Mouse (Mus musculus): ENCODE data around the gene 9330182L06Rik. TPM values are rescaled to one million over a fixed set of nuclear protein-coding genes. Genes with fewer than 3 reads are reported as not detected.

9330182L06Rik gene
- total RNA-seq, 2 experiments from 2014 or later = 32.2 to 36.9 TPM

- intact Hi-C loops (cut with DNase I) = no loop called here
- no peak for DNase-seq (ENCODE audit: low spot score in 2 of 2)
These were observed 88.3 kb downstream of the 9330182L06Rik start for GRCm38 (mm10) chr5:9354257-9354656.

DNA sequence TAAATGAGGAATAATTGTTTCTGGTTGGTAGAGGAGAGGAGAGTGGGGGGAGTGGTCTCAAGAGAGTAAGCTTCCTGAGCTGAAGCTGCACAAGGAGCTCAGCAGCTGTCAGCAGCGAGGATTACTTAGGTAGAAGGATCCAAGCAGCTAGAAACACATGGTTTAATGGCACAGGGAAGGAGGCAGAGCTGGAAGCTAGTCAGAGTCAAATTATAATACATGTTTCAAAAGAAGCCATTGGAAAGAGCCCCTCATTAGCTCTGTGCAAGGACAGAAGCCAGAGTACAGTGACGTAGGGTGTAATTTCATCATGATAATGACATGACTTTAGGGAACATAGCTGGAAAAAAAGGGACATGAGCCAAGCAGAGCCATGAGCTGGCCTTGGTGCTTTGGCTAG, 92.2 kb downstream of the 9330182L06Rik start:
- no peak for DNase-seq (ENCODE audit: low spot score in 2 of 2)
- intact Hi-C loops (cut with DNase I) = no loop called here

GRCm38 (mm10) chr5:9361982-9362661, 96.2 kb downstream of the 9330182L06Rik start:
- no peak for DNase-seq (ENCODE audit: low spot score in 2 of 2)
- intact Hi-C loops (cut with DNase I) = no loop called here

- intact Hi-C loops (cut with DNase I) = no loop called here
These were observed 99.0 kb downstream of the 9330182L06Rik start for GRCm38 (mm10) chr5:9364937-9365336.

DNA sequence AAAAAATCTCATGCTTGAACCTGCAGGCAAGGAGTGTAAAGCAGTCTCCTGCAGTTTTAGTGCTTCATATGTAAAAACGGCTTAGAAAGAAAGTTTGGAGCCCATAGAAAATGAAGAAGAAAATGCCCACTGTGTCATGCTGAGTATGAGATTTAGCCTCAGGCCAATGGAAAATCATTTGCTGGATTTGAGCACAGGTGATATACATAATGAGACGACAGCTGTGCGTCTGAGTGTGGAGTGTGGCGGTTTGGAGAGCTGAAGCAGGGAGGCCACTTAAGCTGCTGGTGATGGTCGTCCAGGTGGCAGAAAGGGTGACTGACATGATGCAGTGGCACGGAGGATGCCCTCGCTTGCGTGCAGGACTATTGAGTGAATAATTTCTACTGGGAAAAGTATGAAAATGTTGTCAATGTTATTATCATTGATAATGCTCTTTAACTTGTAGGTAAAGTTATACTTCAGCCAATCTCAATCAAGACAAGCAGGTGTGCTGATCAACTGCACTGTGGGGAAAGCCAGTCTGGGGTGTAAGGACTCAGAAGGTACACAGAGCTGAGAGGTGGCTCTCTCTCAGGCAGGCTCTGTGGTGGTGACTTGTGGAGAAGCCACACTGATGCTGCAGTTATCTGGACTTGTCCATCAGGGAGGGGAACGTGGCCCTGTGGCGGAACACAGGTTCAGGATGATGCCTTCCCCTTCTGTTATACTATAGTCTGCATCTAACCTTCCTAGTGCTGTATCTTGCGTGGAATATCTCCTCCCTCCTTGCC, 102.2 kb downstream of the 9330182L06Rik start:
- DNase-seq (ENCODE audit: low spot score in 2 of 2) = no peak
- intact Hi-C loops (cut with DNase I) = no loop called here

More at GRCm38 (mm10) chr5:9364937-9365336, 99.0 kb downstream of the 9330182L06Rik start:
- no peak for DNase-seq (ENCODE audit: low spot score in 2 of 2)

DNA sequence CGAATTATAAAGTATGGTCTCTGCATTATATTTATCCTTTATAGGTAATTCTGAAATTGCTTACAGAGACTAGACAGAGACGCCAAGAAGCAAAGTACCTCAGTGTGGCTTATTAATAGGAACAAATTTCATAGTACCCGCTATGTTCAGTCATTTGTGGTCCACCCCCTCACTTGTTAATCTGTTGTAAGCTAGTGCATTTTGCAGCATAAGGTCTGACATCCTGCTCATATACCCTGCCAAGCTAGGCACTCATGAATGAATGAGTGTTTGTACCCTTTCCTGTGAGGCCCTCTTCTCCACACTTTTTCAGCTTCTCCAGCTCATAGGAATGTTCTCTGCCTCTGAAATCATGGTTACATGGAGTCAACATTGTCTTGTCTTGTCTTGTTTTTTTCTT, 105.2 kb downstream of the 9330182L06Rik start:
- intact Hi-C loops (cut with DNase I) = no loop called here
- no peak for DNase-seq (ENCODE audit: low spot score in 2 of 2)

DNA sequence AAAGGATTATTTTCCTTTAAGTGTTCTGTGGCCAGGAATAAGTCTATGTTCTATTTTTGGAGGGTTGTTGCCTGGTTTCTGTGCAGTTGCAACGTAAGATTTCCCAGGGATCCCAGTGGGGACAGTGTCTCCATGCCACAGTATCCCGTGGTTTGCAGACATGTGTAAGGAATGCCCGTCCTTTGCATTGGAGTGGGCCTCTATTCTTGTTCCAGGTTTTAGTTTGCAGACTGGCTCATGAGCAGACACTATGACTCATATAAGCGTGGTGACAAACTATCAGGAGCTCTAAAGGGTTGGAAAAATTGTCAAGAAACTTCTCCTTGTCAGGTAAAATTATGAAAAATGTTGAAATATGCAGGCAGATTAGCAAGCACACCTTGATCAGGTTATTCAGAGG, 107.4 kb downstream of the 9330182L06Rik start:
- intact Hi-C loops (cut with DNase I) = no loop called here
- DNase-seq (ENCODE audit: low spot score in 2 of 2) = peak in 1 of 2 experiments; percentile 59

GRCm38 (mm10) chr5:9389968-9390367, 124.0 kb downstream of the 9330182L06Rik start:
- intact Hi-C loops (cut with DNase I) = no loop called here

DNA sequence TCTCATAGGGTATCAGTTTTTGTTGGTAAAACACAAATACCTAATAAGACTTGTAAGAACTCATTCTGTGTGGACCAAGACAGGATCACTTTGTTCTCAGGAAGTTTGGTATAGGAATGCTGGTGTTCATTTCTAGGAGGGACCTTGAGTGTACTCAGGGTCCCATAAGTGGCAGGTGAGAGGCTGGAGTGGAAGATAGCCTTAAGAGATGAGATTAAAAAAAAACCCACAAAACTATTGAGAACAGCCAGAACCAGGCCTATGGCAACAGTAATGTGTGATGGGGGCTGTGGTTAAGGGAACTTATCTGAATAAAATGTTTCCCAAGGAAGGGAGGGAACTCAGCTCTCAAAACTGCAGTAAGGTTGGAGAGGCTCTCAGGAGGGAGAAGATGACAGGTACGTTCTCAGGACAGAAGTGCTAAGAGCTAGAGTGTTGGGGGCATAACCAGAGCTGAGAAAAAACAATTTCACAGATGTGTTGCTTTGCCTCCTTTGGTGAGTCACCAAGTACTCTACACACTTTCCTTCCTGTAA, 126.0 kb downstream of the 9330182L06Rik start:
- intact Hi-C loops (cut with DNase I) = no loop called here
- no peak for DNase-seq (ENCODE audit: low spot score in 2 of 2)

More at GRCm38 (mm10) chr5:9389968-9390367, 124.0 kb downstream of the 9330182L06Rik start:
- DNase-seq (ENCODE audit: low spot score in 2 of 2) = no peak

DNA sequence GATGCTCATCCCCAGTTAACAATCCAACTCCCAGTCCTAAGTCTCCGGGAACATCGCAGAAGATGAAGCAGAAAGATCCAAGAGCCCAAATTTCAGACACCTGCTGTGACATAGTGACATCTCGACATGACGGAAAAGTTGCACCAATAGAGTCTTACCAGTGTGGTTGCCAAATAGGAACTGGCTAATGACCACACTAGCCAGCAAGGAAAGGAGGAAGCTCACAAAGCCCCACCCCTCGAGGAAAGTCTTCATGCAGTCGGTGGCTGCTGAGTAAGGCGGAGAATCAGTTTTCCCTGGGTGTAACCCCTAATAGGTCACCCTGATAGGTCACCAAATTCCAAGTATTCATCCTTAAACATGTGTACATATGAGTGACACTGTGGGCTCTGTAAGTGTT, 151.2 kb downstream of the 9330182L06Rik start:
- DNase-seq (ENCODE audit: low spot score in 2 of 2) = no peak
- intact Hi-C loops (cut with DNase I) = no loop called here

- intact Hi-C loops (cut with DNase I) = loop anchor here (2.0 kb wide), 1 partner anchor 249 kb away; no protein-coding TSS in a partner anchor
- no peak for DNase-seq (ENCODE audit: low spot score in 2 of 2)
These were observed 151.9 kb downstream of the 9330182L06Rik start for GRCm38 (mm10) chr5:9417802-9418201.

- intact Hi-C loops (cut with DNase I) = loop anchor here (2.0 to 10.0 kb wide), 2 partner anchors 251 to 355 kb away; no protein-coding TSS in a partner anchor
- DNase-seq (ENCODE audit: low spot score in 2 of 2) = peak in 1 of 2 experiments; percentile 59
These were observed 154.0 kb downstream of the 9330182L06Rik start for GRCm38 (mm10) chr5:9419964-9420363.

DNA sequence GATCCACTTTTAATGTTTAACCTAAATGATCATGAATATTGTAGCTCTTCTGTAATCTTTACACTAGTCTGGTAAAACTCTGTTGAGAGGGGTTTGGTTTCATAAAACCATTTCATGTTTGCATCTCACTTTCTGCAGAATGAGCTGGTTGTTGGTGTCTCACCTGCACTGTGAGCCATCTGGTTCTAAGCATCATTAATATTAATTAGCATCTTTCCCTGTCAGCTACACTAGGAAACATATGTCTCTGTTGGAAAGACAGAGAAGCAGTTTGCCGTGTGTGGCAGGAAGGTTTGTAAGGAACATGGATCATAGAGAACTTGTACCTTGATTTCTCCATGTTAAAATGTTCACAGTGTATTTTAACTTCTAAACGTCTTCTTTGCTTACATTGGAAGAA, 158.5 kb downstream of the 9330182L06Rik start:
- intact Hi-C loops (cut with DNase I) = loop anchor here (10.0 kb wide), 1 partner anchor 360 kb away; no protein-coding TSS in a partner anchor
- no peak for DNase-seq (ENCODE audit: low spot score in 2 of 2)

DNA sequence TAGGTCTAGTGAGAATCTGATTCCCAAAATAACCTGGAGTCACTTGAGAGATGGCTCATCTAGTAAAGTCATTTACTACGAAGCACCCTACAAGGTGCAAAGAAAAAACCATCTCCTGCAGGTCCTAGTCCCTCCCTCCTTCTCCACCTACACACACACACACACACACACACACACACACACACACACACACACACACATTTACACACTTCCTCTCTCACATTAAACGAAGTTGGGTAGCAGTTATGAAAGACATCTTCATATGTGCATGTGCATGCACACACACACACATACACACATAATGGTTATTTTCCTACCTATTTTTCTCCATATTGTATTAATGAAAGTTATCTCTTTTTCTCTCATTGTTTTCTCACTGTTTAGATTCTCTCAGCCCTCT, 161.2 kb downstream of the 9330182L06Rik start:
- no peak for DNase-seq (ENCODE audit: low spot score in 2 of 2)
- intact Hi-C loops (cut with DNase I) = loop anchor here (1.0 to 10.0 kb wide), 4 partner anchors 160 to 485 kb away; partner anchors contain the start of gene 9330182L06Rik

- DNase-seq (ENCODE audit: low spot score in 2 of 2) = peak; percentile 49 to 79
- intact Hi-C loops (cut with DNase I) = loop anchor here (1.0 to 10.0 kb wide), 4 partner anchors 160 to 485 kb away; partner anchors contain the start of gene 9330182L06Rik
These were observed 161.8 kb downstream of the 9330182L06Rik start for GRCm38 (mm10) chr5:9427581-9428241.

- intact Hi-C loops (cut with DNase I) = loop anchor here (5.0 to 10.0 kb wide), 3 partner anchors 161 to 486 kb away; partner anchors contain the start of gene 9330182L06Rik
- no peak for DNase-seq (ENCODE audit: low spot score in 2 of 2)
These were observed 162.8 kb downstream of the 9330182L06Rik start for GRCm38 (mm10) chr5:9428728-9429127.

GRCm38 (mm10) chr5:9446146-9446545, 180.2 kb downstream of the 9330182L06Rik start:
- intact Hi-C loops (cut with DNase I) = no loop called here
- no peak for DNase-seq (ENCODE audit: low spot score in 2 of 2)

DNA sequence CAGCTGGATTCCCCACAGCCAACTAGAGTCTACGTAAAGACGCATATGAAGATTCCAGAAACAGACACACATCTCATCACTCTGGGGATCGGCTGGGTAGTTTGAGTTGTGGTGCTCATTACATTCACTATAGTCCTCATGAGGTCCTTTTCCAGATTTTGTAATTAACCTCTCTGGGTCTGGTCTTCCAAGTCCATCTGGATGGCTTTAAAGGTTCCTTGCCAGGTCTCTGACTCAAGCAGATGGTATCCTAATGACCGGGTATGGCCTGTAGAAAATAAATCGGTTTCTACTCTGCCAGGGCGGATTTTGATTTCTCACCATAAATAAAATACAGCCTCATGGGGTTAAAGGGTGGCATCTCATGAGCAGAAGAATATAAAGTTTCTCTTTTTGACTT, 183.0 kb downstream of the 9330182L06Rik start:
- no peak for DNase-seq (ENCODE audit: low spot score in 2 of 2)
- intact Hi-C loops (cut with DNase I) = loop anchor here (2.0 kb wide), 1 partner anchor 1184 kb away; no protein-coding TSS in a partner anchor

GRCm38 (mm10) chr5:9449570-9449969, 183.7 kb downstream of the 9330182L06Rik start:
- DNase-seq (ENCODE audit: low spot score in 2 of 2) = peak; percentile 40 to 75
- intact Hi-C loops (cut with DNase I) = loop anchor here (2.0 kb wide), 1 partner anchor 1183 kb away; no protein-coding TSS in a partner anchor
